Mouse (Mus musculus) ovary, postnatal 10 days (tissue): Measurements from ENCODE around the gene Gm20388.

Experiments used
- DNase-seq: peaks from one replicate; pipeline ENCODE4 v3.0.0; 2022; ENCODE audit warnings: low spot score

Gene Gm20388

DNA sequence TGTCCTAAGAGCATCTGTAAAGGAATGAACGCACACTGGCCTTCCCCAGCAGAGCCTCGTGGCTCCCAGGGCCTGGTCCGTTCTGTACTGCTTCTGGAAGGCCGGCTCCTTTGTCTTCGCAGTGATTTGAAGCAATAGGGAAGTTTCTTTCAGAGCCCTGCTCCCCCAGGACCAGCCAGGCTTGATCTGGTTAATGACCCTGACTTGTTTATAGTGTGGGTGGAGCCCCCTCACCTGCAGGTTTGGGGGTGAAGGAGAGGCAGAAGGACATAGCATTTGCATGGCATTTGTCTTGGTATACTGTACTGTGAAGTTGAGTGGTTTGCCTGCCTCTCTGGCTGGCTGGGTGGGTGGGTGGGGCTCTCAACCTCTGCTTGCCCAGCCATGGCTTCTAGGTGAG lies 833.8 kb downstream of the Gm20388 start:
- no peak for DNase-seq

- no peak for DNase-seq
These were observed 834.6 kb downstream of the Gm20388 start for GRCm38 (mm10) chr8:120745226-120745625.

GRCm38 (mm10) chr8:120746007-120746701 lies 835.5 kb downstream of the Gm20388 start:
- DNase-seq = no peak

DNA sequence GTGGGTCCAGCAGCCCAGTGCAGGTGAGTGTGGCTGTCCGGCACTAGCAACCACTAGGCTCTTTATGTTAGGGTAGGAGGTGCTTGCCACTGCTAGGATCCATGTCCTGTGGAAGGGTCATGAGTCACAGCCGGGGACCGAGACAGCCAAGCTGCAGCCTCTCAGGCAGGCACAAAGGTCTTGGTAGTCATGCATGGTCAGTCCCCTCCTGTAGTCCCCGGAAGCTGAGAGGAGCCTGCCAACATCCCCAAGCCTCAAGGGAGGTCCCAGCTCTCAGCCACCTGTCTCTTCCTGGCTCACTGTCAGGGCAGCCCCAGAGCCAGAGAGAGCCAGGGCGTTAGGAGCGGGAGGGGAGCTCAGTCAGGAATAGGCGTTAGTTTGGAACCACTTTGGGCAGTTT lies 836.6 kb downstream of the Gm20388 start:
- DNase-seq = no peak

DNA sequence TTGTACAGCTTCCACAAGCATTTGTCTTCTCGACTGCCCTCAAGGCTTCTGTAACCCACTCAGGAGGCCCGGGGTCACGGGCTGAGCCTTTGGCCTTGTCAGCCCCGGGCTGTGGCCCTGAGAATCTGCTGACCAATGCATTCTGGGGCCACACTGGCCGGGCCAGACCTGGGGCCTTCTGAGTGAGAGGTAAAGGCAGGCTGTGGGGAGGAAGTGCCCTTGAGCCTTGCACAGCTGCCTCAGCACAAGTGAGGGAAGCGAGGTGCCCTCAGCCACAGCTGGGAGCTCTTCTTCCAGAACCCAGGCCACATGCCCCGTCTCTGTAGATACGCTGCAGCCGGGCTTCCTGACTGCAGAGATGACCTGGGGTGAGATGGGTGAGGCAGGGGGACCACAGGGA lies 840.0 kb downstream of the Gm20388 start:
- no peak for DNase-seq

DNA sequence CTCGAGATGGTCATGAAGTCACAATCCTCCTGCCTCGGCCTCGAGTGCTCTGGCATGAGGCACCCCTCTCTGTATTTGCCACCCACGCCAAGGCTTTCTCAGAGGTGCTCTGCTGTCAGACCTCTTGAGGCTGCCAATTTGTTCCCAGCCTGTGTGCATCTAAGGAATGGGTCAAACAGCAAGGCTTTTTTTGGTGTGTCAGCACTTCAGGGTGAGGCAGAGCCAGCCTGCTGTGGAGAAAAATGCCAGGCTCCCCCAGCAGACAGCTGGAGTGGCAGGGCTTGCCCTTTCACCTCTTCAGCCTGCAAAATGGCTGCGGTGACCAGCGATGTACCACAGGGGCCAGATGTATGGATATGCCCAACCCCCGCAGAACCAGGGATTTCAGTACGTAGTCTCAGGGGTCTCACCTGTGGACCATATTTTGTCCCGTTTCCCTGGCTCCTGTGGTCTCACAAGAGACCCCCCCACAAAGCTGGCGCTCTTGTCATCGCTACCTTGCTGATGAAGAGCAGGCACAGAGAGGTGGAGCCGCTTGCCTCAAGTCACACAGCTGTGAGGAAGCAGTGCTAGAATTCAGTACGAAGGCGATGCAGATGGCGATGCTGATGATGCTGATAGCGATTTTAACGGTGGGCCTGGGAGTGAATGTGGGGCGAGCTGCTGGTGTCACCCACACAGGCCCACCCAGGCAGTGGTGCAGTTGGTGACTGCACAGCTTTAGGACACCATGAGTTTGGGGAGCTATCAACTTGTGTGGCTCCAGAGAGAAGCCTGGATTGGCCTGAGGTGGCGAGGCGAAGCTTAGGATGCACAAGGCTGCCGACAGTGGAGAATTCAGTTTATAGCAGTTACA lies 840.8 kb downstream of the Gm20388 start:
- no peak for DNase-seq

GRCm38 (mm10) chr8:120752082-120752452 lies 841.4 kb downstream of the Gm20388 start:
- DNase-seq = no peak

GRCm38 (mm10) chr8:120753476-120753875 lies 842.8 kb downstream of the Gm20388 start:
- no peak for DNase-seq

- DNase-seq = no peak
These were observed 845.0 kb downstream of the Gm20388 start for GRCm38 (mm10) chr8:120755306-120756297.

GRCm38 (mm10) chr8:120758005-120758404 lies 847.4 kb downstream of the Gm20388 start:
- no peak for DNase-seq

DNA sequence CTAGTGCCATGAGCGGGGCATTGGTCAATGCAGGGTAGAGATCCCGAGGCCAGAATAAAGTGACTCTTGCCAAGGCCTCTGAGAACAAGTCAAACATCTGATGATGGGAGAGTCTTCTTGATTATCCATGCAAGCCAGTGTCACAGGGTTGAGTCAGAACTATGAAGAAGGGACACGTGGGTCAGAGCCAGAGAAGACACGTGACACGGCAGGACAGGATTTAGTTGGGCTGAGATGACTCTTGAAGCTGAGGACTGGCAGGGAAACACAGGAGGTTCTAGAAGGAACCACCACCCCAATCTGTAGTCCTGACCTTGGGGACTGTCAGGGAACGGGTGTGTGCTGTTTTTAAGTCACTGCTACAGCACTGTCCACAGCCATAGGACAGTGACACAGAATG lies 849.2 kb downstream of the Gm20388 start:
- no peak for DNase-seq

- no peak for DNase-seq
These were observed 849.9 kb downstream of the Gm20388 start for GRCm38 (mm10) chr8:120760341-120761215.

DNA sequence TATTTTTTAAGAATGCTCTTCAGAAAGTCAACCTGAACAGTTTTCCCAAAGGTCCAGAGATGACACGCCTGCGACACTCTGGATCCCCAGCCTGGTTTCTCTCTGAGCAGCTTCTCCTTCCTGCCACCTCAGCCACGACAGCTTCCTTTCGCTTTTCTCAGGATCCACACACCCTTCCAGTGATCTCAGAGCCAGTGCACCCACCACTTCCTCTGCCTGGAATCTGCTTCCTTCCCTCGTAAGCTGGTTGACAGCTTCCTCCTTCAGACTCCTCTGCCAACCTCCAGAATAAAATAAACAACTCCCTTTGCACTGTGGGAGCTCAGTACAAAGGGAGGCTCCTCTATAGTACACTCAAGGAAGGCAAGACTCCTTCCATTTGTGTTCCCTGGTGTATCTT lies 852.6 kb downstream of the Gm20388 start:
- no peak for DNase-seq

DNA sequence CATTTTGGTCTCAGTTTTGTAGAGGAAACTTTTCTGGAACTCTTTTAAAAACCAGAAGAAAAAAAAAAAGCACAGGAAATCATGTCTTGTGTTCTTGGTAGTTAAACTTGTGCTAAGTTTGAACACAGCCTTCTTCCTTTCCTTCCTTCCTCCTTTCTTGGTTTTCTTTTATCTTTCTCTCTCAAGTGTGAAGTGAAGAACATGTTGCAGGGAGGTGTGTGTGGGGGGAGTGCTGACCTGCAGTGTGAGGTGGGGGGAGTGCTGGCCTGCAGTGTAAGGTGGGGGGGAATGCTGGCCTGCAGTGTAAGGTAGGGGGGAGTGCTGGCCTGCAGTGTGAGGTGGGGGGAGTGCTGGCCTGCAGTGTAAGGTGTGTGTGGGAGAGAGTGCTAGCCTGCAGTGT lies 854.0 kb downstream of the Gm20388 start:
- DNase-seq = no peak

DNA sequence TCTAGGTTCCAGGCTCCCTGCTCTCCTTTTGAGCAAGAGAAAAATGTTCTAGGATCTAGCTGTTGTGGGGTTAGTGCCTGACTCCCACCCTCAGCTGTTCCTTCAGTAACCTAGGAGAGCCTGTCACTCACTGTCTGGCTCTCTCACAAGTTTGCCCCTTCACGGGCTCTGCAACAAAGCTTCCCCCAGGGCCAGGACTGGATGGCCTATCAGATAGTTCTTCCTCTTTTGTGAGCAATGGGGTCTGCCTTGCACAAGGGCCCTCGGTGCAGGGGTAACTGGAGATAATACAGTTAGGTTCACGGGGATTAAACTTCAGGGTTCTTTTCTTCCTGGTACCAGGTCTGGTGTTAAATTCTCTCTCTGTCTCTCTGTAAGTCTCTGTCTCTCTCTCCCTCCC lies 856.0 kb downstream of the Gm20388 start:
- no peak for DNase-seq

GRCm38 (mm10) chr8:120768454-120769218 lies 858.0 kb downstream of the Gm20388 start:
- DNase-seq = no peak

- DNase-seq = no peak
These were observed 866.5 kb downstream of the Gm20388 start for GRCm38 (mm10) chr8:120777184-120777583.

GRCm38 (mm10) chr8:120777732-120778131 lies 867.1 kb downstream of the Gm20388 start:
- no peak for DNase-seq

GRCm38 (mm10) chr8:120779106-120779505 lies 868.5 kb downstream of the Gm20388 start:
- DNase-seq = no peak

GRCm38 (mm10) chr8:120783781-120784180 lies 873.1 kb downstream of the Gm20388 start:
- DNase-seq = no peak
